Mouse (Mus musculus): ENCODE results near the gene Rasl10b.

DNA sequence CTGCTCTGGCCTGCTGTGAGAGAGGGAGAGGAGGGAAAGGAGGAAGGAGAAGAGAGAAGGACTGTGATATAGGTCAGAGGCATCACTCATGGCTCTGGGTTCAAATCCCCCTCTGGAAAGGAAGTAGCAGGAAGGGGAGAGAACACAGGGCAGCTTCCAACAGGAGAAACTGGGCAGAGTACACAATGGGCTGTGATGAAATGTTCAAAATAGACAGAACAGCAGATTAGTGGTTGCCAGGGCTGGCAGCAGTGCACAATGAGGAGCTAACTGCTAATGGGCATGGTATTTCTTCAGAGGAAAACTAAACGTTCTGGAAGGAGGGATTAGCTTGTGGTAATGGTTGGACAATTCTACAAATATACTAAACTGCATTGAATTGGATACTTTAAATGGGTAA is 41.6 kb downstream of the Rasl10b start:
- TF ChIP-seq POLR2A (IDR thresholded peaks at IDR 0.05; ENCODE audit: borderline replicate concordance, extremely low read depth, insufficient read depth, insufficient read length, poor library complexity, severe bottlenecking): no peak
- no peak for TF ChIP-seq CTCF (IDR thresholded peaks at IDR 0.05; ENCODE audit: borderline replicate concordance, extremely low read depth, insufficient read depth, insufficient read length)

Measured in brain, embryonic 14.5 days (tissue).